Mouse (Mus musculus): ENCODE measurements around the gene Klk7. TPM values are rescaled to one million over a fixed set of nuclear protein-coding genes. Genes with fewer than 3 reads are reported as not detected.

Klk7 gene
- polyA plus RNA-seq (2012; rRNA removed): not detected in 2 replicates

- no peaks in the 10 kb centered on the region for H3K4me1 ChIP-seq (ENCODE audit: control insufficient read depth, insufficient read depth, low read length)
- no peaks in the 10 kb centered on the region for H3K36me3 ChIP-seq (ENCODE audit: control insufficient read depth, insufficient read depth, low read length)
- H3K4me3 ChIP-seq (ENCODE audit: insufficient read depth, low read depth, low read length): no peak within 1 kb of the TSS
- no peak for DNase-seq
- TF ChIP-seq POLR2A (IDR thresholded peaks at IDR 0.05; ENCODE audit: low read depth, low read length): no peak
- 50% methylated on average over 5 of the region's 5 CpGs for WGBS
- no peak within 1 kb of the TSS for H3K27ac ChIP-seq (ENCODE audit: insufficient read depth, low read depth, low read length)
- H3K27me3 ChIP-seq (replicated peaks; ENCODE audit: control insufficient read depth, insufficient read depth, low read length): no peaks in the 10 kb centered on the region
These were observed at the start of gene Klk7 for GRCm38 (mm10) chr7:43810994-43811393. Klk7 (plus strand) TSS chr7:43811294.

- DNase-seq: no peak
- TF ChIP-seq POLR2A (IDR thresholded peaks at IDR 0.05; ENCODE audit: low read depth, low read length) (no peak), CTCF (conservative IDR thresholded peaks at IDR 0.05; ENCODE audit: insufficient read depth, insufficient read length, low read depth, low read length) (no peak)
- no peaks in the 10 kb centered on the region for H3K36me3 ChIP-seq (ENCODE audit: control insufficient read depth, insufficient read depth, low read length)
- 47% methylated on average over 8 of the region's 8 CpGs for whole genome bisulfite sequencing
- H3K27me3 ChIP-seq (replicated peaks; ENCODE audit: control insufficient read depth, insufficient read depth, low read length): no peaks in the 10 kb centered on the region
- H3K27ac ChIP-seq (ENCODE audit: insufficient read depth, low read depth, low read length): no peak overlapping the region
- H3K4me3 ChIP-seq (ENCODE audit: insufficient read depth, low read depth, low read length): no peak overlapping the region
- no peaks in the 10 kb centered on the region for H3K4me1 ChIP-seq (ENCODE audit: control insufficient read depth, insufficient read depth, low read length)
These were observed 44.6 kb upstream of the Klk7 start for GRCm38 (mm10) chr7:43766484-43766883.

- no peak for TF ChIP-seq CTCF (conservative IDR thresholded peaks at IDR 0.05; ENCODE audit: insufficient read depth, insufficient read length, low read depth, low read length)
- no peak for TF ChIP-seq POLR2A (IDR thresholded peaks at IDR 0.05; ENCODE audit: low read depth, low read length)
- 73% methylated on average over 4 of the region's 4 CpGs for WGBS
- Histone ChIP-seq H3K4me1 (ENCODE audit: control insufficient read depth, insufficient read depth, low read length) (no peaks in the 10 kb centered on the region), H3K27me3 (replicated peaks; ENCODE audit: control insufficient read depth, insufficient read depth, low read length) (no peaks in the 10 kb centered on the region), H3K27ac (ENCODE audit: insufficient read depth, low read depth, low read length) (no peak within 1 kb of the TSS), H3K4me3 (ENCODE audit: insufficient read depth, low read depth, low read length) (no peak within 1 kb of the TSS), H3K36me3 (ENCODE audit: control insufficient read depth, insufficient read depth, low read length) (no peaks in the 10 kb centered on the region)
- no peak for DNase-seq
These were observed 42.5 kb upstream of the Klk7 start, which contains the start of gene Klk12 for GRCm38 (mm10) chr7:43768597-43768996. Klk12 (plus strand) TSS chr7:43768897.

GRCm38 (mm10) chr7:43769636-43770035 is 41.5 kb upstream of the Klk7 start:
- DNase-seq: no peak
- TF ChIP-seq POLR2A (IDR thresholded peaks at IDR 0.05; ENCODE audit: low read depth, low read length): no peak
- TF ChIP-seq CTCF (conservative IDR thresholded peaks at IDR 0.05; ENCODE audit: insufficient read depth, insufficient read length, low read depth, low read length): no peak
- Histone ChIP-seq H3K36me3 (ENCODE audit: control insufficient read depth, insufficient read depth, low read length) (no peaks in the 10 kb centered on the region), H3K4me1 (ENCODE audit: control insufficient read depth, insufficient read depth, low read length) (no peaks in the 10 kb centered on the region), H3K27me3 (replicated peaks; ENCODE audit: control insufficient read depth, insufficient read depth, low read length) (no peaks in the 10 kb centered on the region), H3K4me3 (ENCODE audit: insufficient read depth, low read depth, low read length) (no peak overlapping the region), H3K27ac (ENCODE audit: insufficient read depth, low read depth, low read length) (no peak overlapping the region)
- WGBS: 88% methylated on average over 8 of the region's 8 CpGs

GRCm38 (mm10) chr7:43770701-43771100 is 40.4 kb upstream of the Klk7 start:
- Histone ChIP-seq H3K27me3 (replicated peaks; ENCODE audit: control insufficient read depth, insufficient read depth, low read length) (no peaks in the 10 kb centered on the region), H3K4me3 (ENCODE audit: insufficient read depth, low read depth, low read length) (no peak overlapping the region), H3K36me3 (ENCODE audit: control insufficient read depth, insufficient read depth, low read length) (no peaks in the 10 kb centered on the region), H3K27ac (ENCODE audit: insufficient read depth, low read depth, low read length) (no peak overlapping the region), H3K4me1 (ENCODE audit: control insufficient read depth, insufficient read depth, low read length) (no peaks in the 10 kb centered on the region)
- 96% methylated on average over 10 of the region's 10 CpGs for WGBS
- TF ChIP-seq CTCF (conservative IDR thresholded peaks at IDR 0.05; ENCODE audit: insufficient read depth, insufficient read length, low read depth, low read length): no peak
- no peak for TF ChIP-seq POLR2A (IDR thresholded peaks at IDR 0.05; ENCODE audit: low read depth, low read length)
- DNase-seq: no peak

GRCm38 (mm10) chr7:43771916-43772315 is 39.2 kb upstream of the Klk7 start:
- no peak for TF ChIP-seq CTCF (conservative IDR thresholded peaks at IDR 0.05; ENCODE audit: insufficient read depth, insufficient read length, low read depth, low read length)
- no peak for TF ChIP-seq POLR2A (IDR thresholded peaks at IDR 0.05; ENCODE audit: low read depth, low read length)
- Histone ChIP-seq H3K4me1 (ENCODE audit: control insufficient read depth, insufficient read depth, low read length) (no peaks in the 10 kb centered on the region), H3K36me3 (ENCODE audit: control insufficient read depth, insufficient read depth, low read length) (no peaks in the 10 kb centered on the region), H3K4me3 (ENCODE audit: insufficient read depth, low read depth, low read length) (no peak overlapping the region), H3K27me3 (replicated peaks; ENCODE audit: control insufficient read depth, insufficient read depth, low read length) (no peaks in the 10 kb centered on the region), H3K27ac (ENCODE audit: insufficient read depth, low read depth, low read length) (no peak overlapping the region)
- DNase-seq: no peak
- 98% methylated on average over 6 of the region's 6 CpGs for WGBS

GRCm38 (mm10) chr7:43772901-43773300 is 38.2 kb upstream of the Klk7 start:
- Histone ChIP-seq H3K36me3 (ENCODE audit: control insufficient read depth, insufficient read depth, low read length) (no peaks in the 10 kb centered on the region), H3K27ac (ENCODE audit: insufficient read depth, low read depth, low read length) (no peak overlapping the region), H3K4me3 (ENCODE audit: insufficient read depth, low read depth, low read length) (no peak overlapping the region), H3K4me1 (ENCODE audit: control insufficient read depth, insufficient read depth, low read length) (no peaks in the 10 kb centered on the region), H3K27me3 (replicated peaks; ENCODE audit: control insufficient read depth, insufficient read depth, low read length) (no peaks in the 10 kb centered on the region)
- WGBS: 80% methylated on average over 3 of the region's 3 CpGs
- TF ChIP-seq CTCF (conservative IDR thresholded peaks at IDR 0.05; ENCODE audit: insufficient read depth, insufficient read length, low read depth, low read length) (no peak), POLR2A (IDR thresholded peaks at IDR 0.05; ENCODE audit: low read depth, low read length) (no peak)
- DNase-seq: no peak

- no peak for DNase-seq
- TF ChIP-seq CTCF (conservative IDR thresholded peaks at IDR 0.05; ENCODE audit: insufficient read depth, insufficient read length, low read depth, low read length): no peak
- no peak for TF ChIP-seq POLR2A (IDR thresholded peaks at IDR 0.05; ENCODE audit: low read depth, low read length)
- Histone ChIP-seq H3K27me3 (replicated peaks; ENCODE audit: control insufficient read depth, insufficient read depth, low read length) (no peaks in the 10 kb centered on the region), H3K36me3 (ENCODE audit: control insufficient read depth, insufficient read depth, low read length) (no peaks in the 10 kb centered on the region), H3K4me3 (ENCODE audit: insufficient read depth, low read depth, low read length) (no peak within 1 kb of the TSS), H3K4me1 (ENCODE audit: control insufficient read depth, insufficient read depth, low read length) (no peaks in the 10 kb centered on the region), H3K27ac (ENCODE audit: insufficient read depth, low read depth, low read length) (no peak within 1 kb of the TSS)
- 94% methylated on average over 5 of the region's 5 CpGs for WGBS
These were observed 36.7 kb upstream of the Klk7 start, which contains the start of gene Klk11 for GRCm38 (mm10) chr7:43774364-43774763. Klk11 (plus strand) TSS chr7:43774604.

Data from kidney, adult 2 months (tissue).